Mouse (Mus musculus): ENCODE results near the gene Gm7954.
"Not testable (repeated sequence)": the region's sequence is repeated elsewhere in the genome, so short reads cannot be mapped to it uniquely, and the experiment has no call there.

Gm7954 gene

GRCm38 (mm10) chr14:41453418-41453817 lies at the start of gene Gm7954:
Gene Gm7954, minus strand, starts transcription at chr14:41453518.
- DNase-seq (ENCODE audit: low spot score), result not testable (repeated sequence)

- not testable (repeated sequence) for DNase-seq (ENCODE audit: low spot score)
Observed at GRCm38 (mm10) chr14:41489385-41489784, 36.1 kb upstream of the Gm7954 start, which contains the start of gene Gm3486. Gene Gm3486, minus strand, starts transcription at chr14:41489485.

GRCm38 (mm10) chr14:41425393-41426075 lies 27.8 kb downstream of the Gm7954 start:
- DNase-seq (ENCODE audit: low spot score), result not testable (repeated sequence)

- not testable (repeated sequence) for DNase-seq (ENCODE audit: low spot score)
Observed at GRCm38 (mm10) chr14:41424694-41425093, 28.6 kb downstream of the Gm7954 start.

GRCm38 (mm10) chr14:41408181-41408580 lies 45.1 kb downstream of the Gm7954 start, which contains the start of gene Gm6482:
Gene Gm6482, minus strand, starts transcription at chr14:41408281.
- not testable (repeated sequence) for DNase-seq (ENCODE audit: low spot score)

Data from left cerebral cortex, adult 11 months (tissue).